Mouse (Mus musculus): ENCODE data around the gene Eif6.

Gene Eif6

GRCm38 (mm10) chr2:155792899-155793298 lies 33.8 kb downstream of the Eif6 start:
- DNase-seq (ENCODE audit: low spot score in 2 of 2), result no peak

GRCm38 (mm10) chr2:155787949-155788931 lies 38.5 kb downstream of the Eif6 start:
- DNase-seq (ENCODE audit: low spot score in 2 of 2), result no peak

- no peak for DNase-seq (ENCODE audit: low spot score in 2 of 2)
Measured at GRCm38 (mm10) chr2:155786905-155787304, 39.8 kb downstream of the Eif6 start.

GRCm38 (mm10) chr2:155784534-155784933 lies 42.2 kb downstream of the Eif6 start:
- DNase-seq (ENCODE audit: low spot score in 2 of 2), result no peak

- DNase-seq (ENCODE audit: low spot score in 2 of 2), result no peak
Measured at GRCm38 (mm10) chr2:155779506-155779905, 47.2 kb downstream of the Eif6 start.

- DNase-seq (ENCODE audit: low spot score in 2 of 2), result no peak
Measured at GRCm38 (mm10) chr2:155779066-155779465, 47.7 kb downstream of the Eif6 start.

GRCm38 (mm10) chr2:155778004-155778403 lies 48.7 kb downstream of the Eif6 start:
- no peak for DNase-seq (ENCODE audit: low spot score in 2 of 2)

GRCm38 (mm10) chr2:155777688-155777985 lies 49.1 kb downstream of the Eif6 start:
- no peak for DNase-seq (ENCODE audit: low spot score in 2 of 2)

- DNase-seq (ENCODE audit: low spot score in 2 of 2), result no peak
Measured at GRCm38 (mm10) chr2:155776824-155777687, 49.7 kb downstream of the Eif6 start.

GRCm38 (mm10) chr2:155775685-155776263 lies 51.0 kb downstream of the Eif6 start:
- DNase-seq (ENCODE audit: low spot score in 2 of 2), result peak; percentile 18 to 37

GRCm38 (mm10) chr2:155774927-155775684 lies 51.6 kb downstream of the Eif6 start, which contains the start of gene Mmp24:
TSS of gene Mmp24 (plus strand) at chr2:155775342.
- DNase-seq (ENCODE audit: low spot score in 2 of 2), result no peak

- no peak for DNase-seq (ENCODE audit: low spot score in 2 of 2)
Measured at GRCm38 (mm10) chr2:155774261-155774926, 52.3 kb downstream of the Eif6 start.

GRCm38 (mm10) chr2:155773664-155774063 lies 53.1 kb downstream of the Eif6 start:
- DNase-seq (ENCODE audit: low spot score in 2 of 2), result no peak
